Mouse (Mus musculus): ENCODE results near the gene Zfp91. TPM values are rescaled to one million over a fixed set of nuclear protein-coding genes. Genes with fewer than 3 reads are reported as not detected.
A peak's percentile ranks its signal among the peaks of the same experiment; 100 is the strongest.

The Zfp91 gene
- polyA plus RNA-seq, 1 experiment from 2014 or later: 15.3 TPM

DNA sequence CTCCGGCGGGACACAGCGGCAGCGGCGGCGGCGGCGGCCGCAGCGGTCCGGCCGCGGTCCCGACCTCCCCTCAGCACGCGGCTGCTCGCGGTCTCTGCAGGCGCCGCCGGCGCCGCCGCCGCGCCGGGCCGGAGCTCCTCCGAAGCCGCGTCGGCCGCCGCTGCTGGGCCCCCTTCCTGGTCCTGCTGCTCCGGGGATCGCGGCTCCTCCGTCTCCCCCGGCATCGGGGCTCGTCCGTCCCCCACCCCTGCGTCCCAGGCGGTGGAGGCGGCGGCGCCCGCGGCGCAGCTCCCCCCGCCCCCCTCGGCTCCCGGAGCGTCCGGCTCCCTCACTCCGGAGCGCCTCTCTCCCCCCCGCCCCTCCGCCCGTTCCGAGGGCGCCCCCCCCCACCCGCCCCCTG is 816 bp downstream of the Zfp91 start:
- no peaks in the 10 kb centered on the region for H3K36me3 ChIP-seq (ENCODE audit: insufficient read depth, low read length)

DNA sequence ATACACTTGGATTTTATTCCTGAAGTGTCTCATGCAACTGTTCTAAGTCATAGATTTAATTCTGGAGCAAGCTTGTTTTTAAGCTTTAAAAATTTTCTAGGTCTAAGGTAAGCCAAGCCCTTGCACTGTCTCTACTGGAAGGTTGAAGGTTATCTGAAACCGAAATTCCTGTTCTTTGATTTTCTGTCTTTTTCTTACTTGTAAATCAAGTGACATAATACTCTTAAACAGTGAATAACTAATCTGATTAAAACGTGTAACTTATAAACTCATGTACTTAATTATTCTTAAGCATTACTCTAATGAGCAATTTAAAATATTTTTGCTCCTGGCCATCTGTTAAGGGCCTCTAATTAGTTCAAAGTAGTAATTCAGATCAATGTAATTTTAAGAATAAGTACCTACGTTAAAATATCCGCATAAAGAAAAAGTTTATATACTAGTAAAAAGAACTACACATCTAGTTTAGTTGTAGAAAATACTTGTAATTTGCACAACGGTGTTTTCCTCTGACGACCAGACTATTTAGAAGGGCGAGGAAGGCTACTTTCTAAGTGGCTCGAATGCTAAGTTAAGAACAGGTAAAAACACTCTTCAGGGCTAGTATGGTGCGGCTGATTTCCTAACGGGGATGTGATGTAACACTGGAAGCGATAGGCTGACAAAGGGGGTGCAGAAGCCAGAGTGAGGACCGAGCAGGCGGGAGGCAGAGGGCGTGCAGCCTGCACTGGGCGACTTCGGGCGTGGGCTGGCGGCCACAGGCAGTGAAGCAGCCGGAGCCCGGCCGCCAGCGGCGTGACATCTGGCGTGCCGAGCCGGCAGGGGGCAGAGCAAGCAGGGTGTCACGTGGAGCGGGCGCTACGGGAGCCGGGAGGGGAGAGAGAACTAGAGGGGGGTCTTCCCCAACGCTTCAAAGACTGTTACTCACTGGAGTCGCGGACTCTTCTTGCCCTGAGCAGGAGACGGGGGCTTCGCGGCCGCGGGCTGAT is 1.6 kb downstream of the Zfp91 start:
- peak; percentile 95 for DNase-seq (ENCODE audit: low spot score)
- Histone ChIP-seq H3K4me2 (ENCODE audit: low read length) (peak overlapping the region; percentile 57), H3K27me3 (ENCODE audit: insufficient read depth, low read length) (no peaks in the 10 kb centered on the region), H3K36me3 (ENCODE audit: insufficient read depth, low read length) (no peaks in the 10 kb centered on the region), H3K27ac (peak overlapping the region; percentile 100), H3K4me3 (replicated peaks; ENCODE audit: low read depth, low read length) (peak overlapping the region; percentile 99), H3K9me3 (replicated peaks; ENCODE audit: low read length) (no peaks in the 10 kb centered on the region), H3K9ac (ENCODE audit: low read depth, low read length) (peak overlapping the region; percentile 100), H3K4me1 (replicated peaks; ENCODE audit: insufficient read depth, low read length) (0 out of 2 replicates have a peak, but pooled peaks cover 2% of the 10 kb centered on the region)
- ATAC-seq (replicated peaks; ENCODE audit: low FRiP score, low read depth): peak; percentile 70
- TF ChIP-seq CTCF (IDR thresholded peaks at IDR 0.05; ENCODE audit: low read depth): peak; percentile 81
- under 1% methylated on average over 39 of the region's 39 CpGs for WGBS

More for the DNA sequence above, 816 bp downstream of the Zfp91 start:
- DNase-seq (ENCODE audit: low spot score) (no peak), ATAC-seq (replicated peaks; ENCODE audit: low FRiP score, low read depth) (no peak)
- 1% methylated on average over 35 of the region's 63 CpGs for WGBS
- Histone ChIP-seq H3K9ac (ENCODE audit: low read depth, low read length) (peak overlapping the region; percentile 100), H3K27me3 (ENCODE audit: insufficient read depth, low read length) (no peaks in the 10 kb centered on the region), H3K27ac (peak overlapping the region; percentile 100), H3K4me3 (replicated peaks; ENCODE audit: low read depth, low read length) (peak overlapping the region; percentile 99), H3K4me1 (replicated peaks; ENCODE audit: insufficient read depth, low read length) (0 out of 2 replicates have a peak, but pooled peaks cover 2% of the 10 kb centered on the region), H3K9me3 (replicated peaks; ENCODE audit: low read length) (no peaks in the 10 kb centered on the region), H3K4me2 (ENCODE audit: low read length) (peak overlapping the region; percentile 57)
- no peak for TF ChIP-seq CTCF (IDR thresholded peaks at IDR 0.05; ENCODE audit: low read depth)

DNA sequence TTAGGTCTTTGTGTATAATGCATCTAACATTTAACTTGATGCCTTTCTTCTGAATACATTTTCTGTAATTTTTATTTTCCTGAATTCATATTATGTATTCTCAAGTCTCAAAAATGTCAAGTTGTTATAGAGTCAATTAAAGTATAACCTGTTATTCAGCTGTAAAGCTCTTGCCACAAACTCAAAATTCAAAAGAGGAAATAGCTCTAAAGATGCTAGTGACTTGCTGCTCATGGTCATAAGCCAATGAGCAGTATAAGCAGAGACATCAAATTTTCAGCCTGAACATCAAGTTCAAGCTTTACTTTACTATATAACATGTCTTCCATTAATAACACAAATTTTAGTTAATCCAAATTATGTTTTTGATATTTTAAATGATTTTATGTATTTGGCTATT is 3.6 kb downstream of the Zfp91 start:
- Histone ChIP-seq H3K27me3 (ENCODE audit: insufficient read depth, low read length) (no peaks in the 10 kb centered on the region), H3K4me2 (ENCODE audit: low read length) (no peak overlapping the region), H3K4me3 (replicated peaks; ENCODE audit: low read depth, low read length) (no peak overlapping the region), H3K4me1 (replicated peaks; ENCODE audit: insufficient read depth, low read length) (0 out of 2 replicates have a peak, but pooled peaks cover 2% of the 10 kb centered on the region), H3K9me3 (replicated peaks; ENCODE audit: low read length) (no peaks in the 10 kb centered on the region), H3K27ac (no peak overlapping the region), H3K36me3 (ENCODE audit: insufficient read depth, low read length) (no peaks in the 10 kb centered on the region), H3K9ac (ENCODE audit: low read depth, low read length) (no peak overlapping the region)
- DNase-seq (ENCODE audit: low spot score): no peak
- no peak for ATAC-seq (replicated peaks; ENCODE audit: low FRiP score, low read depth)
- no peak for TF ChIP-seq CTCF (IDR thresholded peaks at IDR 0.05; ENCODE audit: low read depth)

DNA sequence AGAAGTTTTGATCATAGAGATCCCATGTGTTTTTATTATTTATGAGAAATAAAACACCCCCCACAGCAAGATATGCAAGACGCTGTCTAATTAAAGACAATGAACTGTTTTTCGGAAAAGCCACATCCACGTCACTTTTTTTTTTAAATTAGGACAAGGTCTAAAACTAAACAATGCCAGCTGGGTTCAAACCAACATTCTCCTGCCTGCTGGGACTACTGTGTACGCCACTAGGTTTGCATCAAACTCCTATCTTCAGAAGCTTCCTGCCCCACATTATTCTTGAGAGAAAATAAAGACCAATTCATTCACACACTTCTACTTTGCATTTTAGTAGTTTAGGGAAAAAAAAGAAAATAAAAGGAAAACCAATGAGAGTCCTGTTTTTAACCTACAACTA is 8.2 kb downstream of the Zfp91 start:
- TF ChIP-seq CTCF (IDR thresholded peaks at IDR 0.05; ENCODE audit: low read depth): no peak
- ATAC-seq (replicated peaks; ENCODE audit: low FRiP score, low read depth) (no peak), DNase-seq (ENCODE audit: low spot score) (no peak)
- Histone ChIP-seq H3K27ac (no peak overlapping the region), H3K9me3 (replicated peaks; ENCODE audit: low read length) (no peaks in the 10 kb centered on the region), H3K4me2 (ENCODE audit: low read length) (no peak overlapping the region), H3K4me3 (replicated peaks; ENCODE audit: low read depth, low read length) (no peak overlapping the region), H3K27me3 (ENCODE audit: insufficient read depth, low read length) (no peaks in the 10 kb centered on the region), H3K9ac (ENCODE audit: low read depth, low read length) (no peak overlapping the region), H3K36me3 (ENCODE audit: insufficient read depth, low read length) (no peaks in the 10 kb centered on the region), H3K4me1 (replicated peaks; ENCODE audit: insufficient read depth, low read length) (0 out of 2 replicates have a peak, but pooled peaks cover 2% of the 10 kb centered on the region)
- 53% methylated on average over 4 of the region's 4 CpGs for WGBS

DNA sequence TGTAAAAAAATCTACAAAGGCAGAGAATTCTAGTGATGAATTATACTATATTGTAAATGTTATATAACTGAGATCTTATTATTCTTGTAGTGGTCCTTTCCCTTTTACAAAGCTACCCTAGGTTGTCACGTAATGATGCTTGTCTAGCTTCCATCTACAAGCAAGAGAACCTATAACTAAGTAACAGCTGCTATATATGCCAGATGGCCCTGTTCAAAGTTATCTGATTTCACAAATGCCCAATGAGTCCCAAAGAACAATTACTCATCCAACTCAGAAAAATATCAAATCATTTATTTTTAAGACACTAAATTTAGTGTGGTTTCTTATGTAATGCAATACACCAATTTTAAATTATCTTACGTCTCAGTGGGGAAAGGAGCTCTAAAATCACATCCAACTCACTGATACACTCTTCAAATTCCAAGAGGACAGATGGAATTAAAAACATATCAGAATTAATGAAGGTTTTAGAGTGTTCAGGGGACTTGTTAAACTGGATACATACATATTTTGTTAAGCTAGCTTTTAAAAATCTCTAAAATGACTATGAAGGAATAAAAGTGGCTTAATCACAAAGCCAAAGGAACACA is 9.0 kb downstream of the Zfp91 start:
- no peak overlapping the region for H3K27ac ChIP-seq
- ATAC-seq (replicated peaks; ENCODE audit: low FRiP score, low read depth): no peak
- no peak for TF ChIP-seq CTCF (IDR thresholded peaks at IDR 0.05; ENCODE audit: low read depth)
- no peaks in the 10 kb centered on the region for H3K27me3 ChIP-seq (ENCODE audit: insufficient read depth, low read length)
- H3K9me3 ChIP-seq (replicated peaks; ENCODE audit: low read length): no peaks in the 10 kb centered on the region
- H3K4me3 ChIP-seq (replicated peaks; ENCODE audit: low read depth, low read length): no peak overlapping the region
- no peak overlapping the region for H3K9ac ChIP-seq (ENCODE audit: low read depth, low read length)
- no peak for DNase-seq (ENCODE audit: low spot score)
- 0 out of 2 replicates have a peak, but pooled peaks cover 2% of the 10 kb centered on the region for H3K4me1 ChIP-seq (replicated peaks; ENCODE audit: insufficient read depth, low read length)
- 69% methylated on average over 2 of the region's 2 CpGs for WGBS
- H3K4me2 ChIP-seq (ENCODE audit: low read length): no peak overlapping the region
- no peaks in the 10 kb centered on the region for H3K36me3 ChIP-seq (ENCODE audit: insufficient read depth, low read length)

DNA sequence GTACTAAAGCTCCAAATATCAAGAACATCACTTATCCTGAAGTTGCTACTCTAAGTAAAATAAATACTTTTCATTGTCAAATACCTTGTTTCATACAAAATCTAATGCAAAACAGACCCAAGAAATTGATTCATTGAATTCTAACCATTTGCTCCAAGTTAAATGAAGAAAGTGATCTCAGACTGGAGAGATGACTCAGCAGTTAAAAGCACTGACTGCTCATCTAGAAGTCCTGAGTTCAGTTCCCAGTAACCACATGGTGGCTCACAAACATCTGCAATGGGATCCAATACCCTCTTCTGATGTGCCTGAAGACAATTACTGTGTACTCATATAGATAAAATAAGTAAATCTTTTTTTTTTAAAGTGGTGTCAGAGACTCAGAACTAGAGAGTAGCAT is 15.5 kb downstream of the Zfp91 start:
- Histone ChIP-seq H3K9me3 (replicated peaks; ENCODE audit: low read length) (no peaks in the 10 kb centered on the region), H3K36me3 (ENCODE audit: insufficient read depth, low read length) (peaks cover 19% of the 10 kb centered on the region), H3K27me3 (ENCODE audit: insufficient read depth, low read length) (no peaks in the 10 kb centered on the region), H3K4me3 (replicated peaks; ENCODE audit: low read depth, low read length) (no peak overlapping the region), H3K27ac (no peak overlapping the region), H3K4me1 (replicated peaks; ENCODE audit: insufficient read depth, low read length) (no peaks in the 10 kb centered on the region), H3K4me2 (ENCODE audit: low read length) (no peak overlapping the region), H3K9ac (ENCODE audit: low read depth, low read length) (no peak overlapping the region)
- TF ChIP-seq CTCF (IDR thresholded peaks at IDR 0.05; ENCODE audit: low read depth): no peak
- DNase-seq (ENCODE audit: low spot score) (no peak), ATAC-seq (replicated peaks; ENCODE audit: low FRiP score, low read depth) (no peak)

Measured in kidney, postnatal 0 days (tissue).